Mouse (Mus musculus) lung, embryonic 15.5 days (tissue): ENCODE measurements at regions not wholly inside any gene's neighbourhood (a gene's known extent, or its start where the extent isn't known, plus 50 kb on each side); places are given as distances from the start of the nearest gene placed in this dataset.

Source experiments
- ATAC-seq: fragments of 200-750 bp; cut with Nextera tagmentation; 2 replicates; pipeline ENCODE4 v1.8.0; 2017; ENCODE audit warnings: moderate number of reproducible peaks, borderline replicate concordance; ENCODE audit not compliant: low FRiP score, low TSS enrichment; ENCODE audit errors: extremely low read depth
- H3K27ac ChIP-seq: fragments of 300-500 bp; sonication (generic); 2 replicates; pipeline ENCODE4 v1.5.1; 2015; ENCODE audit warnings: moderate library complexity, mild to moderate bottlenecking, inconsistent platforms
- H3K27me3 ChIP-seq: fragments of 300-500 bp; sonication (generic); 2 replicates; pipeline ENCODE4 v1.6.1; 2015; ENCODE audit warnings: inconsistent platforms
- H3K36me3 ChIP-seq: fragments of 300-500 bp; sonication (generic); 2 replicates; pipeline ENCODE4 v1.6.1; 2015; ENCODE audit warnings: inconsistent platforms
- H3K4me1 ChIP-seq: fragments of 300-500 bp; sonication (generic); 2 replicates; pipeline ENCODE4 v1.6.1; 2015; ENCODE audit warnings: inconsistent platforms
- H3K4me2 ChIP-seq: fragments of 300-500 bp; sonication (generic); 2 replicates; pipeline ENCODE4 v1.6.1; 2015; ENCODE audit warnings: inconsistent platforms, mild to moderate bottlenecking, moderate library complexity
- H3K4me3 ChIP-seq: fragments of 300-500 bp; sonication (generic); 2 replicates; pipeline ENCODE4 v1.5.1; 2015; ENCODE audit warnings: mild to moderate bottlenecking, inconsistent platforms
- H3K9ac ChIP-seq: fragments of 300-500 bp; sonication (generic); 2 replicates; pipeline ENCODE4 v1.6.1; 2015; ENCODE audit warnings: inconsistent platforms
- H3K9me3 ChIP-seq: fragments of 300-500 bp; sonication (generic); 2 replicates; pipeline ENCODE4 v1.6.1; 2016; ENCODE audit warnings: inconsistent platforms
- WGBS: fragments of 180-500 bp; shearing (Covaris S2); methylation state at CpG from one replicate; pipeline ENCODE4 v1.1.7; 2015; 5-methylcytosine and 5-hydroxymethylcytosine counted together

GRCm38 (mm10) chr2:106193889-106194347 lies 190.6 kb upstream of the Dnajc24 start:
- ATAC-seq = 0 out of 2 replicates have a peak, but pooled peaks have one; percentile 31
- 1% methylated on average over 9 of the region's 9 CpGs for WGBS
- H3K4me3 ChIP-seq = 0 out of 2 replicates have a peak overlapping the region, but pooled peaks have one; percentile 6

GRCm38 (mm10) chr2:106190579-106191322 lies 187.4 kb upstream of the Dnajc24 start:
- Histone ChIP-seq H3K9ac (no peak overlapping the region), H3K36me3 (no peaks in the 10 kb centered on the region), H3K4me3 (no peak overlapping the region), H3K27ac (no peak overlapping the region), H3K4me1 (0 out of 2 replicates have a peak, but pooled peaks cover 3% of the 10 kb centered on the region), H3K4me2 (no peak overlapping the region), H3K27me3 (peaks cover 17% of the 10 kb centered on the region), H3K9me3 (no peaks in the 10 kb centered on the region)
- ATAC-seq = no peak
- 47% methylated on average over 11 of the region's 11 CpGs for WGBS

More at GRCm38 (mm10) chr2:106193889-106194347, 190.6 kb upstream of the Dnajc24 start:
- 0 out of 2 replicates have a peak, but pooled peaks cover 3% of the 10 kb centered on the region for H3K4me1 ChIP-seq
- no peak overlapping the region for H3K27ac ChIP-seq
- no peaks in the 10 kb centered on the region for H3K36me3 ChIP-seq
- no peaks in the 10 kb centered on the region for H3K9me3 ChIP-seq
- H3K9ac ChIP-seq = no peak overlapping the region
- peaks cover 27% of the 10 kb centered on the region for H3K27me3 ChIP-seq
- peak overlapping the region; percentile 49 for H3K4me2 ChIP-seq

DNA sequence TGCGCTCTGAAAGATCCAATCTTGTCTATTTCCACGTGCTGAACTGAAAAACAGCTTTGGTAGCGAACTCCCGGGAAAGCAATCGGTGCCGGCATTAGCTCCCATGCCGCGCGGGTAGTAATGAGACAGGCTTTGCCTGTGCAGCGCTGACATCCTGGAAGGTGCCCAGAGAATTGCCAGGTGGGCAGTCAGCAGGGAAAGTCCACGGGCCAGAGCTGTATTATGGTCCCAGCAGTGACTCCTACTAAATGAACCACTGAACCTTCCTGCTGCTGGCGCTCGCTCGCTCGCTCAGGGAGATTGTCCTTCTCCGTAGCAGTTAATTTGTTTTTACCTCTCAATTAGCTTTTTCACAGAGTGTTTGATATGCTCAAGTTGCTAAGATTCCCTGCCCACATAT lies 180.3 kb upstream of the Dnajc24 start:
- H3K4me3 ChIP-seq = no peak overlapping the region
- H3K4me1 ChIP-seq = no peaks in the 10 kb centered on the region
- no peak overlapping the region for H3K9ac ChIP-seq
- H3K9me3 ChIP-seq = no peaks in the 10 kb centered on the region
- 65% methylated on average over 16 of the region's 16 CpGs for WGBS
- no peaks in the 10 kb centered on the region for H3K36me3 ChIP-seq
- no peak for ATAC-seq
- no peak overlapping the region for H3K4me2 ChIP-seq
- no peaks in the 10 kb centered on the region for H3K27me3 ChIP-seq
- no peak overlapping the region for H3K27ac ChIP-seq

DNA sequence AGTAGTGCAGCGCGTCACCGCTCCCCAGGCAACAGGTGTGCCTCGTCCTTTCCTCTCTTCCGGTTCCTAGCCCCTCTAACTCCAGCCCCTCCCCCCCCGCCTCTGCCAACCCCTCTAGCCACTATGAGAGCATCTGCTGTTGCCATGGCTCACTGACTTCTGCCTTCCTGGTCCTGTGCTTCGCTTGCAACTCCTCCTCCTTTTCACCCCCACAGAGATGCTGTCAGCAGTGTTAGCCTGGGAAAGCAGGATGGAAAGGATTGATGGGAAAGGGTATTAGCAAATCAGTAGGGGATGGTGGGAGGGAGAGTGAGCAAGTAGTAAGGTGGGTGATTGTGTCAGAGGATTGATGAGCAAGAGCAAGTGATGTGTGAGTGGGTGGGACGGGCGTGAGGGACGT lies 178.7 kb upstream of the Dnajc24 start:
- H3K36me3 ChIP-seq = no peaks in the 10 kb centered on the region
- no peak overlapping the region for H3K4me3 ChIP-seq
- H3K4me1 ChIP-seq = no peaks in the 10 kb centered on the region
- WGBS = 7% methylated on average over 9 of the region's 10 CpGs
- no peaks in the 10 kb centered on the region for H3K27me3 ChIP-seq
- H3K27ac ChIP-seq = no peak overlapping the region
- H3K4me2 ChIP-seq = no peak overlapping the region
- ATAC-seq = no peak
- H3K9ac ChIP-seq = no peak overlapping the region
- no peaks in the 10 kb centered on the region for H3K9me3 ChIP-seq

DNA sequence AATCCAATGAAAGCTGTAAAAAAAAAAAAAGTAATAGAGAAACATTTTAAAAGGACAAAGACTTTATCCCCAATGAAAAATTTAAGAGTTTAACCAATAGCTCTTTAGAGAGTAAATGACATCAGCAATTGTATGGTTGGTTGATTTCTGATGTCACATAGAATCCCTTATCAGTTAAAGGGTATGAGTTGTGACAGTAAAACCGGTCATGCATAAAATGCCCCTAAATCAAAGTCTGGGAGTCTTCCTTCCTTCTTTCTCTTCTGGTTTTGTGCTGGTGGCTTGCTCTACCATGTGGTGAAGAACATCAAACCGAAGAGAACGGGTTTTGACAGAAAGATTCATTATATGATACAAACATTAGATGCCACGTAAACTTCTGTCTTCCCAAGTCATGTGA lies 159.3 kb upstream of the Dnajc24 start:
- no peak overlapping the region for H3K4me3 ChIP-seq
- no peaks in the 10 kb centered on the region for H3K4me1 ChIP-seq
- WGBS = 61% methylated on average over 4 of the region's 4 CpGs

GRCm38 (mm10) chr2:106161877-106162276 lies 158.5 kb upstream of the Dnajc24 start:
- Histone ChIP-seq H3K27me3 (no peaks in the 10 kb centered on the region), H3K9ac (no peak overlapping the region), H3K4me3 (no peak overlapping the region), H3K4me1 (no peaks in the 10 kb centered on the region), H3K9me3 (no peaks in the 10 kb centered on the region), H3K36me3 (no peaks in the 10 kb centered on the region), H3K27ac (no peak overlapping the region), H3K4me2 (no peak overlapping the region)
- ATAC-seq = no peak
- WGBS = 86% methylated on average over 5 of the region's 5 CpGs

More for the DNA sequence above, 159.3 kb upstream of the Dnajc24 start:
- Histone ChIP-seq H3K9me3 (no peaks in the 10 kb centered on the region), H3K27me3 (no peaks in the 10 kb centered on the region), H3K4me2 (no peak overlapping the region), H3K36me3 (no peaks in the 10 kb centered on the region), H3K9ac (no peak overlapping the region), H3K27ac (no peak overlapping the region)
- no peak for ATAC-seq

- Histone ChIP-seq H3K9me3 (no peaks in the 10 kb centered on the region), H3K27me3 (no peaks in the 10 kb centered on the region), H3K4me2 (no peak overlapping the region), H3K4me3 (no peak overlapping the region), H3K9ac (no peak overlapping the region), H3K4me1 (no peaks in the 10 kb centered on the region), H3K27ac (no peak overlapping the region), H3K36me3 (no peaks in the 10 kb centered on the region)
- 54% methylated on average over 3 of the region's 3 CpGs for WGBS
- no peak for ATAC-seq
Measured at GRCm38 (mm10) chr2:106149701-106150100, 146.4 kb upstream of the Dnajc24 start.

DNA sequence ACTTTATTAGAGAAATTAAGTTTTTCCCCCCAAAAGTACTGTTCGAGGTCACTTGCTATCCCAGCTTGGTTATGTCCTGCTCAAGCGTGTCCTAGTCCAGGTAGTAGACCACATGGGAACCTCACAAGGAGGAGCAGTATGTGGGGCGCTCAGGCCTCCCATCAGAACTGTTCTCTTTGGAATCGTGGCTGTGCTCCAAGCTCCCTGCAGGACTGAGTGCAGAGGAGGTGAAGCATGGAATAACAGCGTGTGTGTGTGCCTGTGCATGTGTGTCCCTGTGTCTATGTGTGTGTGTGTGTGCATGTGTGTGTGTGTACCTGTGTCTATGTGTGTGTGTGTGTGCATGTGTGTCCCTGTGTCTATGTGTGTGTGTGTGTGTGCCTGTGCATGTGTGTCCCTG lies 137.6 kb upstream of the Dnajc24 start:
- WGBS = 83% methylated on average over 5 of the region's 5 CpGs
- H3K4me3 ChIP-seq = no peak overlapping the region
- no peak for ATAC-seq

DNA sequence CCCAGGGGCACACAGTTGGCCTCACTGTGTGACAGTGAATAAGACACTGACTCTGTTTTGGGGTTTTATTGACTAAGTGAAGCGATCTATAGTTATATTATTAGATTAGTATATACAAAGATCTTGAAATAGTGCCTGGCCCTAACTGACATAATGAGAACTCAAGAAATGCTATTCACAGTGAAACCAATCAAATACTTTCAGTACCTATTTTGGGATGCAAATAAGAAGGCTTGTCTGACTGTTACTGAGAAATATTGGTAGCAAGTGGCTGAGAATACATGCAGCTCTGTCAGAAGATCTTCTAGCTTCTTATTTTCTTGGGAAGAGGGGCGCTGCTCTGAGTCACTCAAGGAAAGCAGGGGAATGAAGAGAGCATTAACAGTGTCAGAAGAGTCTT lies 97.7 kb upstream of the Dnajc24 start:
- H3K4me2 ChIP-seq = no peak overlapping the region
- H3K27me3 ChIP-seq = no peaks in the 10 kb centered on the region
- H3K9me3 ChIP-seq = no peaks in the 10 kb centered on the region
- H3K27ac ChIP-seq = no peak overlapping the region
- 81% methylated on average over 2 of the region's 2 CpGs for WGBS
- no peak for ATAC-seq
- no peak overlapping the region for H3K9ac ChIP-seq
- H3K4me3 ChIP-seq = no peak overlapping the region
- H3K4me1 ChIP-seq = no peaks in the 10 kb centered on the region
- H3K36me3 ChIP-seq = no peaks in the 10 kb centered on the region

More for the DNA sequence above, 137.6 kb upstream of the Dnajc24 start:
- Histone ChIP-seq H3K9me3 (no peaks in the 10 kb centered on the region), H3K36me3 (no peaks in the 10 kb centered on the region), H3K4me2 (no peak overlapping the region), H3K4me1 (no peaks in the 10 kb centered on the region), H3K9ac (no peak overlapping the region), H3K27me3 (no peaks in the 10 kb centered on the region), H3K27ac (no peak overlapping the region)

DNA sequence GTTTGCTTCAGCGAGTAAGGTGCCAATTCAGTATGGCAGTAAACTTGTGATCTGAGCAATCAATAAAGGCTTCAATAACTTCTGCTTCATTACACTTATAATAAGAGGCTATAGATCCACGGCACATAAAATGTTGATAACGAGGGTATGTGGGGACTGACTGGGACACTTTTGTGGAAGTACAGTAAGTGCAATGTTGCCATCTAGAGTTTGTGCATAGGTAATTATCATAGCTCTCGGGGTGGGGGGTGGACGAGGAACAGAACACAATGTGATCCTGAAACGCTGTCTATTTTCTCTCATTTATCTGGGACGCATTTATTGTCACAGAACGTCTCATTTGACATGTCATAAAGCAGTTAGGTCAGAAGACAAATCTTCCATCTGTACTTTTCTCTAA lies 82.8 kb upstream of the Dnajc24 start:
- H3K4me1 ChIP-seq = no peaks in the 10 kb centered on the region
- ATAC-seq = no peak

DNA sequence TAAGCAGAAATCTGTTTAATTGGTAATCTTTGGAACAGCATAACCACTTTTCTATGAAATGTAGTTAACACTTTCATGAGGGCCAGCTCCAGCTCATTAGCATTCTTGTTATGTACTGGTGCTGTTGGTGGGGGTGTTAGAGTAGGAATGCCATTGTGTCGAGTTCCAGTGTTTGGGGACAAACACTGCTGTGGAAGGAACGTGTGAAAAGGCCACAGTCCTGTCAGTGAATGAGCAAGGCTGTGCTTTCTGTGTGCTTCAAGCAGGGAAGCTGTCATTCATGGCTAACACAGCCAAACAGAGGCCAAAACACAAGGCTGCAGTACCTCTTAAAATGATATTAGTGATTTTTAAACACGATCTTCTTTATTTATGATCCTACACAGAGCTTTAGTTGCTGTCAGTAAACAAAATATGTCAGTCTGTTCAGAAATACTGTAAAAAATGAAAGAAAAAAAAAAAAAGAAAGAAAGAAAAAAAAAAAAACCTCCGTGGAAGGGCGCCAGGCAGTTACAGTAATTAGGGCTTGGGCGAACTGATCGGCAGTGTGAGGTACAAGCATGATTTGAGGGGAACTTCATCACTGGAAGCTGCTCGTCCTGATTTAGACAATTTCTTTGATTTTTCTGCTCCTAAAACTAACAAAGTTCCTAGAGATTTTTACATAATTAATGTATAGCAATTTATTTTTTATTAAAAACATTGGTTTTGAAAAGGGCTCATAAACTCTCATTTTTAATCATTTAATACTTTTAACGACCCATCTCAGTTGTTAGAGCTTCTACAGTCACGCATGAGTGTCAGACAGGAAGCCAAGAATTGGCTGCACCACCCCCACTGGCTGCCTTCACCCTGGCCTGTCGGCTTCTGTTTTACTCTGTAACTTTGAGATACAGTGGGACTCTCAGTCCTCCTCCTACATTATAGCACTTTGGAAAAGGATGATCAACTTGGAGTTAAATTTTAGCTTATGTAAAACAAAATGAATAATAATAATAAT lies 80.8 kb upstream of the Dnajc24 start:
- 35% methylated on average over 11 of the region's 11 CpGs for WGBS
- no peak for ATAC-seq
- H3K4me2 ChIP-seq = no peak overlapping the region
- no peaks in the 10 kb centered on the region for H3K36me3 ChIP-seq
- no peaks in the 10 kb centered on the region for H3K4me1 ChIP-seq
- no peak overlapping the region for H3K4me3 ChIP-seq
- H3K27ac ChIP-seq = no peak overlapping the region
- no peak overlapping the region for H3K9ac ChIP-seq
- H3K27me3 ChIP-seq = no peaks in the 10 kb centered on the region; the same call in 1 of the 2 replicates
- no peaks in the 10 kb centered on the region for H3K9me3 ChIP-seq

More for the DNA sequence above, 82.8 kb upstream of the Dnajc24 start:
- no peak overlapping the region for H3K4me2 ChIP-seq
- H3K9ac ChIP-seq = no peak overlapping the region
- no peak overlapping the region for H3K27ac ChIP-seq
- H3K36me3 ChIP-seq = no peaks in the 10 kb centered on the region
- WGBS = 55% methylated on average over 8 of the region's 8 CpGs
- H3K27me3 ChIP-seq = no peaks in the 10 kb centered on the region; the same call in 1 of the 2 replicates
- no peaks in the 10 kb centered on the region for H3K9me3 ChIP-seq
- H3K4me3 ChIP-seq = no peak overlapping the region
